Mouse (Mus musculus): Measurements from ENCODE around the gene Mcat. TPM values are rescaled to one million over a fixed set of nuclear protein-coding genes. Genes with fewer than 3 reads are reported as not detected.

The Mcat gene
- polyA plus RNA-seq (2014; fragmentation: Nextera tagmentation; extraction: Ambion mirVana) = 41.1 and 41.6 TPM in 2 replicates

DNA sequence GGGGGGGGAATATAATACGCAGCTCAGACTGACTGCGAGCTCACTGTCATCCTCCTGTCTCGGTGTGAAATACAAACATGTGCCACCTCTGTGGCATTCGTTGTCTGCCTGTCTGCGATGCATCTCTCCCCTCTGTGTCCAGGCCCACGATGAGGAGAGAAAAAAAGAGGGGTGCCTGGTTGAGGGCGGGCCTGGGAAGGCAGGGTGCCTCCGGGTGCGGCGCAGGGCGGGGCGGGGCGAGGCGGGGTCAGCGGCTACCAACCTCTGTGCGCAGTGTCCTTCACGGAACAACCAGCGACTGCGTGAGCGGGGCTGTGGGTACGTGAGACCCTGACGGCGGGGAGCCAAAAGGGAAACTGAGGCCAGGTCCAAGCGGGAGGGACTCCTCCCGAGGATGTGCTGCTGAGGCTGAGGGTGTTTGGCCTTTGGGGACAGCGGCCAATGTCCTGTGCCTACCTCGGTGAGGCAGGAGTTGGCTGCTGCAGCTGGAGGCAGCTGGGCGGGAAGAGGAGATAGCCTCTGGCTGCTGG lies at the start of gene Mcat, which contains the start of gene Tspo:
Gene Mcat, minus strand, starts transcription at position 461 of the 530 bp plus-strand sequence.
Gene Tspo, plus strand, starts transcription at position 266 of the 530 bp plus-strand sequence.
- under 1% methylated on average over 28 of the region's 28 CpGs for WGBS
- ATAC-seq (replicated peaks; ENCODE audit: low FRiP score, low TSS enrichment, low read depth) = peak; percentile 44; the same call in 1 of the 2 replicates

DNA sequence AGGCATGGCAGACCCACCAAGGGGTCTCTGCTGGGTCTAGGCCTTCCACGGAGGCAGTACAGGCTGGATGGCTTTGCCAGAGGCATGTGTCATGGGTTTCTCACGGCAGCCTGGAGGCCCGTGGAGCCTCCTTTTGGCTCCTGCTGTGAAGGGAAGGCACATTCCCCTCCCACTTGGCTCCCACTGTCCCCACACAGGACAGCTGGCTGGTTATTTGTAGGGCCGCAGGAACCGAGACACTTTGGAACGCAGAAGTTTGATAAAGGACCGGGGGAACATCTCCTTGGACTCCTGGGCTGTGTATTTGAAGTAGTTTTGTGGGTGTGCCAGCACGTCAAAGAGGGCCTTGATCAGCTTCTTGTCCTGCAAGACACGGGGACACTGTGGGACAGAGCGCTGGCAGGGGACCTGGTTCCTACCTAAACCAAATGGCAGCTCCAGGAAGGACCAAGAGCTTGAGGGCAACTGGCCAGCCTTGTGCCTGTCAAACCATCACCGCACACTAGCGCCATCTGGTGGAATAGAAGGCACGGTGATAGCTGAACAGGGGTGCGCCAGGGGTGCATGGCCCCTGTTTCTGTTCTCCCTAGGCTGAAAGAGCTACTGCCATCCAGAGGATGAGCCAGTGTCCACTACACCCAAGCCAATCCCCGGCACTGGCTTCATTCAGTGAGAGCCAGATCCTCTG lies 43.7 kb upstream of the Mcat start:
- Histone ChIP-seq H3K9ac (ENCODE audit: low read length) (no peak overlapping the region), H3K27ac (ENCODE audit: low read depth) (no peak overlapping the region), H3K4me1 (replicated peaks; ENCODE audit: control insufficient read depth, insufficient read depth, low read length) (no peaks in the 10 kb centered on the region), H3K9me3 (ENCODE audit: control insufficient read depth, low read length) (no peaks in the 10 kb centered on the region), H3K4me3 (ENCODE audit: low read depth, low read length) (no peak overlapping the region), H3K36me3 (ENCODE audit: control insufficient read depth, insufficient read depth, low read length) (no peaks in the 10 kb centered on the region), H3K4me2 (ENCODE audit: low read length) (no peak overlapping the region), H3K27me3 (replicated peaks; ENCODE audit: control insufficient read depth, insufficient read depth, low read length) (no peaks in the 10 kb centered on the region)
- DNase-seq (ENCODE audit: low spot score) (peak; percentile 79), ATAC-seq (replicated peaks; ENCODE audit: low FRiP score, low TSS enrichment, low read depth) (0 out of 2 replicates have a peak, but pooled peaks have one; percentile 25)
- 49% methylated on average over 15 of the region's 15 CpGs for WGBS

More for the DNA sequence above, at the start of gene Mcat, which contains the start of gene Tspo:
- H3K4me2 ChIP-seq (ENCODE audit: low read length) = peak within 1 kb of the TSS; percentile 98
- no peaks in the 10 kb centered on the region for H3K9me3 ChIP-seq (ENCODE audit: control insufficient read depth, low read length)
- H3K36me3 ChIP-seq (ENCODE audit: control insufficient read depth, insufficient read depth, low read length) = no peaks in the 10 kb centered on the region
- H3K27ac ChIP-seq (ENCODE audit: low read depth) = peak within 1 kb of the TSS; percentile 36; the same call in 1 of the 2 replicates
- peak; percentile 79 for DNase-seq (ENCODE audit: low spot score)
- peaks cover 8% of the 10 kb centered on the region for H3K4me1 ChIP-seq (replicated peaks; ENCODE audit: control insufficient read depth, insufficient read depth, low read length)
- no peaks in the 10 kb centered on the region for H3K27me3 ChIP-seq (replicated peaks; ENCODE audit: control insufficient read depth, insufficient read depth, low read length)
- H3K9ac ChIP-seq (ENCODE audit: low read length) = peak within 1 kb of the TSS; percentile 67
- H3K4me3 ChIP-seq (ENCODE audit: low read depth, low read length) = peak within 1 kb of the TSS; percentile 63

DNA sequence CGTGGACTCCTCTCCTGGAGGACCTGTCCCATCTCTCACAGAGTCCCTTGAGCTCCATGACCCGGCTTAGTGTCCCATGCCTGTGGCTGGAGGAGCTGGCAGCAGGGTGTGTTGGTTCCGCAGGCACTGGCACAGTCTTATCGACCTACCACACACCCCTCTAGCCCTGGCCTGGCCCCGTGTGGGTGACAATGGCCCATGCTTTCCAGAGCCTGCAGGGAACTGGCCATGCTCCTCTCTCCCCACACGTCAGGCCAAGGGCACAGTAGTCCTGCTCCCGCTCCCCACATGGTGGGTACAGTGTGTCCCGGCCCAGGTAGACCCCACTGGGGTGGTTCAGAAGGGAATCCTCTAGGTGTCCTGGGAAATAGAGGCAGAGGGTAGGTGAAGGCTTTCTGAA lies 43.1 kb upstream of the Mcat start:
- DNase-seq (ENCODE audit: low spot score) (no peak), ATAC-seq (replicated peaks; ENCODE audit: low FRiP score, low TSS enrichment, low read depth) (no peak)
- WGBS = 91% methylated on average over 8 of the region's 8 CpGs

DNA sequence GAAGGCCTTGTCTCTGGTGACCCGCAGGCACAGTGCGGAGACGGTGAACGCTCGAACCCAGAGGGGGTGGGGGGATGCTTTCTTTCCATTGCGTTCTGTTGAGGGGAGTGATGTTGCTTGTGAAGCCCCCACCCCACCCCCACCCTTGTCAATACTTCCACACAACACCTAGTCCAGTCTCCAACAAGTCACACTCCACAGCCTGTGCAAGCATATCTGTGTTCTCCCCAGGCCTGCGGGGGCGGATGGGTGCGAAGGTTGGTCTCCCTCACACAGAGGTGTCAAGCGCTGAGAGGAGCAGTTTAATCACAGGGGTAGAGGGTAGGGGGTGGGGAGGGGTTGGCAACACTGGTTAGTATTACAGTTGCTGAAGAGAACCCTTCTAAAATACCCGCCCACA lies 42.6 kb upstream of the Mcat start:
- H3K9ac ChIP-seq (ENCODE audit: low read length) = no peak overlapping the region
- no peak overlapping the region for H3K4me3 ChIP-seq (ENCODE audit: low read depth, low read length)
- no peaks in the 10 kb centered on the region for H3K27me3 ChIP-seq (replicated peaks; ENCODE audit: control insufficient read depth, insufficient read depth, low read length)
- H3K4me2 ChIP-seq (ENCODE audit: low read length) = no peak overlapping the region
- no peaks in the 10 kb centered on the region for H3K36me3 ChIP-seq (ENCODE audit: control insufficient read depth, insufficient read depth, low read length)
- 78% methylated on average over 11 of the region's 11 CpGs for WGBS
- H3K27ac ChIP-seq (ENCODE audit: low read depth) = no peak overlapping the region
- H3K9me3 ChIP-seq (ENCODE audit: control insufficient read depth, low read length) = no peaks in the 10 kb centered on the region
- H3K4me1 ChIP-seq (replicated peaks; ENCODE audit: control insufficient read depth, insufficient read depth, low read length) = no peaks in the 10 kb centered on the region
- DNase-seq (ENCODE audit: low spot score) = no peak
- ATAC-seq (replicated peaks; ENCODE audit: low FRiP score, low TSS enrichment, low read depth) = no peak

More for the DNA sequence above, 43.1 kb upstream of the Mcat start:
- Histone ChIP-seq H3K4me2 (ENCODE audit: low read length) (no peak overlapping the region), H3K9ac (ENCODE audit: low read length) (no peak overlapping the region), H3K36me3 (ENCODE audit: control insufficient read depth, insufficient read depth, low read length) (no peaks in the 10 kb centered on the region), H3K4me1 (replicated peaks; ENCODE audit: control insufficient read depth, insufficient read depth, low read length) (no peaks in the 10 kb centered on the region), H3K4me3 (ENCODE audit: low read depth, low read length) (no peak overlapping the region), H3K27me3 (replicated peaks; ENCODE audit: control insufficient read depth, insufficient read depth, low read length) (no peaks in the 10 kb centered on the region), H3K27ac (ENCODE audit: low read depth) (no peak overlapping the region), H3K9me3 (ENCODE audit: control insufficient read depth, low read length) (no peaks in the 10 kb centered on the region)

DNA sequence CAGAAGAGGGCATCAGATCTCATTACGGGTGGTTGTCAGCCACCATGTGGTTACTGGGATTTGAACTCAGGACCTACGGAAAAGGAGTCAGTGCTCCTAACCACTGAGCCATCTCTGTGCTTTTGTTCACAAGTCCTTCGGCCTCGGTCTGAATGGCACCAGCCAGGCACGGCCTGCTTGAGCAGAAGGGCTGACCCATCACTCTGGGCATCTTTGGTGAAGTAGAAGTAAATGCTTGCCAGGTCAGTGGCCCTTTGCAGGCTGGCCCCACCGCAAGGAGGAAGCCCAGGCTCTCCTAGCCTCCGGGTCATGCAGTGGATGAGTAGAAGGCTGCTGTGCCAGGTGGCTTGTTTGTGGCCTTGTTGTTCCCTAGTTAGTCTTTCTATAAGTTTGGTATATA lies 39.8 kb upstream of the Mcat start:
- H3K9me3 ChIP-seq (ENCODE audit: control insufficient read depth, low read length) = no peaks in the 10 kb centered on the region
- 97% methylated on average over 7 of the region's 7 CpGs for WGBS
- no peaks in the 10 kb centered on the region for H3K4me1 ChIP-seq (replicated peaks; ENCODE audit: control insufficient read depth, insufficient read depth, low read length)
- no peak overlapping the region for H3K9ac ChIP-seq (ENCODE audit: low read length)
- H3K4me3 ChIP-seq (ENCODE audit: low read depth, low read length) = no peak overlapping the region
- no peak overlapping the region for H3K4me2 ChIP-seq (ENCODE audit: low read length)
- H3K27me3 ChIP-seq (replicated peaks; ENCODE audit: control insufficient read depth, insufficient read depth, low read length) = no peaks in the 10 kb centered on the region
- DNase-seq (ENCODE audit: low spot score) (no peak), ATAC-seq (replicated peaks; ENCODE audit: low FRiP score, low TSS enrichment, low read depth) (no peak)
- H3K27ac ChIP-seq (ENCODE audit: low read depth) = no peak overlapping the region
- no peaks in the 10 kb centered on the region for H3K36me3 ChIP-seq (ENCODE audit: control insufficient read depth, insufficient read depth, low read length)

DNA sequence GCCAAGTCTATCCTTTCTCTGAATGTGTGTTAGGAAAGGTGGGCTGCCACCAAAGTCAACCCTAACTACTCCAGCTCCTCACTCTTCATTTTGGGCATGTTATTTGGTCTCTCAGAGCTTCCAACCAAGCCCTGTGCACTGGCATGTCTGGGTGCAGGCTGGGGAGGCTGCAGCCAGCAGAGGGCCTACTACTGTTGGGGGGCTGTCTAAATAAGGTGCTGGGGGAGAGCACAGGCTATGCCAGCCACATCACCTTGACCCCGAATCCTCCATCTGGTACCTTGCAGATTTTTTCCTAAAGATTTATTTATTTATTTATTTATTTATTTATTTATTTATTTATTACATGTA lies 39.4 kb upstream of the Mcat start:
- no peak overlapping the region for H3K27ac ChIP-seq (ENCODE audit: low read depth)

DNA sequence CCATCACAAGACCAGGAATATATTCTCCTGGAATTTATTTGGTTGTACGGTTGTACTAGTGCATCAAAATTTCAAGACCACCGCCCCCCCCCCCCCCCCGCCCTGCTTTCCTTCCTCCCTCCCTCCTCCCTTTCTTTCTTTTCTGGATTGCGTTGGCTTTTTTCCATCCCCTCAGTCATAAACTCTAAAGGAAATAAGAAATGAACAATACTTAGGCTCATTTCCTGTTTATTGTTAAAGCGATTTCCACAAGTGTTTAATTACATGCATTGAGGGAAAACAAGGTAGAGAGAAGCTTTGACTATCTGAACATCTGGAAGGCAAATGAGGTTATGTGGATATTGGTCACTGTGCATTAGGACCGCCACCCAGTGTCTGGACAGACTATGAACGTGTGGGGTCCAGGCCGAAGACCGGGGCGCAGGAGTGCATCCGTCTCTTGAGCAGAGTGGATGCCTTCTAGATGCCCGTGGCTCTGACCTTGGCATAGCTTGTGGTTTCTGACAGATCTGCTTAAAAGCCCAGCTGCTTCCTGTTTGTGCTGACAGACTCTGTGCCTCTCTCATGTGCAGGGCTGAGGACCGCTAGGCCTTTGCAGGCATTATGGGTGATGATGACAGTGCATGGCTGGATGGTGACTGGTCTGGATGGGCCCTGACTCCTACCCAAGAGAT lies 38.9 kb upstream of the Mcat start:
- Histone ChIP-seq H3K9me3 (ENCODE audit: control insufficient read depth, low read length) (no peaks in the 10 kb centered on the region), H3K4me3 (ENCODE audit: low read depth, low read length) (no peak overlapping the region), H3K4me1 (replicated peaks; ENCODE audit: control insufficient read depth, insufficient read depth, low read length) (no peaks in the 10 kb centered on the region), H3K9ac (ENCODE audit: low read length) (no peak overlapping the region), H3K36me3 (ENCODE audit: control insufficient read depth, insufficient read depth, low read length) (no peaks in the 10 kb centered on the region), H3K27me3 (replicated peaks; ENCODE audit: control insufficient read depth, insufficient read depth, low read length) (no peaks in the 10 kb centered on the region), H3K4me2 (ENCODE audit: low read length) (no peak overlapping the region), H3K27ac (ENCODE audit: low read depth) (no peak overlapping the region)
- ATAC-seq (replicated peaks; ENCODE audit: low FRiP score, low TSS enrichment, low read depth) (no peak), DNase-seq (ENCODE audit: low spot score) (no peak)
- WGBS = 68% methylated on average over 13 of the region's 13 CpGs

More for the DNA sequence above, 39.4 kb upstream of the Mcat start:
- Histone ChIP-seq H3K4me1 (replicated peaks; ENCODE audit: control insufficient read depth, insufficient read depth, low read length) (no peaks in the 10 kb centered on the region), H3K36me3 (ENCODE audit: control insufficient read depth, insufficient read depth, low read length) (no peaks in the 10 kb centered on the region), H3K9me3 (ENCODE audit: control insufficient read depth, low read length) (no peaks in the 10 kb centered on the region), H3K4me2 (ENCODE audit: low read length) (no peak overlapping the region), H3K9ac (ENCODE audit: low read length) (no peak overlapping the region), H3K27me3 (replicated peaks; ENCODE audit: control insufficient read depth, insufficient read depth, low read length) (no peaks in the 10 kb centered on the region), H3K4me3 (ENCODE audit: low read depth, low read length) (no peak overlapping the region)
- WGBS = 96% methylated on average over 1 of the region's 1 CpGs
- DNase-seq (ENCODE audit: low spot score) (no peak), ATAC-seq (replicated peaks; ENCODE audit: low FRiP score, low TSS enrichment, low read depth) (no peak)

DNA sequence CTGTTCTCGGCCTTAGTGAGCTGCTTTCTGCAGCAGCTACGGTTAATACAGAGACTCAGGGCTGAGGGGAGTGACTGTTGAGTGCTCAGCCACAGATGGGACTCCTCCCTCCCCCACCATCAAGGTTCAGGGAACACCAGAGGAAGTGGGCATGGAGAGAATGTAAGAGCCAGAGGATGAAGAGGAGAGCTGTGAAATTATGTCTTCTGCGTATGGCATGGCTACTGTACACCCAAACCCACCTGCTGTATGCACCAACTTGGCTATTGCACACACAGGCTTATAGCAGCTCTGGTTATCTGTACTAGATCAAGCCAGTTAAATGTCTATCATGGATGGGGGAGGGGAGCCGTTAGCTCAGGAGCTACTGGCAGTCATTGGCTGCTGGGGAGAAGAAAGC lies 37.6 kb upstream of the Mcat start:
- no peaks in the 10 kb centered on the region for H3K36me3 ChIP-seq (ENCODE audit: control insufficient read depth, insufficient read depth, low read length)
- H3K27ac ChIP-seq (ENCODE audit: low read depth) = no peak overlapping the region
- no peaks in the 10 kb centered on the region for H3K9me3 ChIP-seq (ENCODE audit: control insufficient read depth, low read length)
- no peaks in the 10 kb centered on the region for H3K4me1 ChIP-seq (replicated peaks; ENCODE audit: control insufficient read depth, insufficient read depth, low read length)
- no peak overlapping the region for H3K4me2 ChIP-seq (ENCODE audit: low read length)
- no peak for ATAC-seq (replicated peaks; ENCODE audit: low FRiP score, low TSS enrichment, low read depth)
- H3K9ac ChIP-seq (ENCODE audit: low read length) = no peak overlapping the region
- no peak overlapping the region for H3K4me3 ChIP-seq (ENCODE audit: low read depth, low read length)
- DNase-seq (ENCODE audit: low spot score) = no peak
- no peaks in the 10 kb centered on the region for H3K27me3 ChIP-seq (replicated peaks; ENCODE audit: control insufficient read depth, insufficient read depth, low read length)
- 67% methylated on average over 4 of the region's 4 CpGs for WGBS

All from intestine, embryonic 14.5 days (tissue).